Mouse (Mus musculus) MEL (cell line): ENCODE data around the gene Ptpn1. TPM values are rescaled to one million over a fixed set of nuclear protein-coding genes. Genes with fewer than 3 reads are reported as not detected.
A peak's percentile ranks its signal among the peaks of the same experiment; 100 is the strongest.

Experiments
- DNase-seq: peaks from one replicate; pipeline ENCODE4 v3.0.0; 2011; ENCODE audit warnings: low read depth, low spot score
- H3K27ac ChIP-seq: 2 replicates; pipeline ENCODE4 v1.5.1; 2012; ENCODE audit warnings: low read depth, mild to moderate bottlenecking, control low read depth, low read length, moderate library complexity; ENCODE audit not compliant: control insufficient read depth
- H3K27me3 ChIP-seq, 2 experiments: fragments of 150-350 bp in 1 of 2; sonication (generic) in 1 of 2; 2 replicates each; pipeline ENCODE4 v1.6.1; 2012; ENCODE audit warnings: low read length in 2 of 2, mild to moderate bottlenecking in 2 of 2, improper control_type of control experiment in 1 of 2, moderate library complexity in 1 of 2; ENCODE audit not compliant: insufficient read depth in 2 of 2, control insufficient read depth in 1 of 2
- H3K36me3 ChIP-seq, 2 experiments: 2 replicates each; pipeline ENCODE4 v1.6.1; 2012 to 2014; ENCODE audit warnings: low read length in 2 of 2, improper control_type of control experiment in 1 of 2, inconsistent platforms in 1 of 2, mild to moderate bottlenecking in 1 of 2; ENCODE audit not compliant: insufficient read depth in 2 of 2, control insufficient read depth in 1 of 2
- H3K4me1 ChIP-seq, 2 experiments: fragments of 150-350 bp in 1 of 2; sonication (generic) in 1 of 2; 2 replicates each; pipeline ENCODE4 v1.6.1; 2012; ENCODE audit warnings: low read length in 2 of 2, improper control_type of control experiment in 1 of 2, mild to moderate bottlenecking in 1 of 2; ENCODE audit not compliant: insufficient read depth in 2 of 2, control insufficient read depth in 1 of 2
- H3K4me3 ChIP-seq, 2 experiments: fragments of 150-350 bp in 1 of 2; sonication (generic) in 1 of 2; 2 replicates each; pipeline ENCODE4 v1.5.1; 2012; ENCODE audit warnings: low read depth in 2 of 2, low read length in 2 of 2, mild to moderate bottlenecking in 2 of 2, moderate library complexity in 2 of 2, control low read depth in 1 of 2, improper control_type of control experiment in 1 of 2; ENCODE audit not compliant: control insufficient read depth in 1 of 2, insufficient read depth in 1 of 2
- H3K79me2 ChIP-seq: 2 replicates; pipeline ENCODE4 v1.6.1; 2012; ENCODE audit warnings: mild to moderate bottlenecking, low read length, moderate library complexity; ENCODE audit not compliant: control insufficient read depth, poor library complexity, insufficient read depth
- H3K9ac ChIP-seq: 2 replicates; pipeline ENCODE4 v1.6.1; 2012; ENCODE audit warnings: low read depth, mild to moderate bottlenecking, control low read depth, low read length, moderate library complexity; ENCODE audit not compliant: control insufficient read depth, poor library complexity, severe bottlenecking
- H3K9me3 ChIP-seq: fragments of 150-350 bp; sonication (generic); replicated peaks from 2 replicates; pipeline ENCODE4 v1.6.1; 2012; ENCODE audit warnings: mild to moderate bottlenecking, low read length, improper control_type of control experiment, moderate library complexity; ENCODE audit not compliant: insufficient read depth
- CHD2 ChIP-seq: IDR thresholded peaks from 2 replicates; pipeline ENCODE4 v1.6.1; 2011; ENCODE audit warnings: low read length, improper control_type of control experiment
- CTCF ChIP-seq, 3 experiments: IDR thresholded peaks in 2 of 3; conservative IDR thresholded peaks in 1 of 3; 2 replicates each; pipeline ENCODE4 v1.5.1; 2011 to 2012; ENCODE audit warnings: low read length in 3 of 3, low read depth in 2 of 3, mild to moderate bottlenecking in 2 of 3, improper control_type of control experiment in 1 of 3, inconsistent platforms in 1 of 3, mixed read lengths in 1 of 3, moderate library complexity in 1 of 3; ENCODE audit not compliant: control insufficient read depth in 1 of 3, insufficient read depth in 1 of 3, poor library complexity in 1 of 3, severe bottlenecking in 1 of 3
- ELF1 ChIP-seq: IDR thresholded peaks from 2 replicates; pipeline ENCODE4 v1.6.1; 2014; ENCODE audit warnings: low read depth, mild to moderate bottlenecking, inconsistent platforms, low read length, improper control_type of control experiment, moderate library complexity
- GABPA ChIP-seq: IDR thresholded peaks from 2 replicates; pipeline ENCODE4 v1.6.1; 2012; ENCODE audit warnings: low read depth, mild to moderate bottlenecking, inconsistent platforms, low read length, improper control_type of control experiment, moderate library complexity
- MAFK ChIP-seq: IDR thresholded peaks from 2 replicates; pipeline ENCODE4 v1.6.1; 2011; ENCODE audit warnings: low read depth, mild to moderate bottlenecking, low read length, improper control_type of control experiment, borderline replicate concordance
- MAZ ChIP-seq: IDR thresholded peaks from 2 replicates; pipeline ENCODE4 v1.6.1; 2012; ENCODE audit warnings: low read depth, mild to moderate bottlenecking, inconsistent platforms, low read length, improper control_type of control experiment
- MYB ChIP-seq: IDR thresholded peaks from 2 replicates; pipeline ENCODE4 v1.6.1; 2011; ENCODE audit warnings: mild to moderate bottlenecking, low read depth, low read length, improper control_type of control experiment
- NELFE ChIP-seq: IDR thresholded peaks from 2 replicates; pipeline ENCODE4 v1.6.1; 2011; ENCODE audit warnings: low read depth, low read length, improper control_type of control experiment
- NRF1 ChIP-seq: IDR thresholded peaks from 2 replicates; pipeline ENCODE4 v1.6.1; 2014; ENCODE audit warnings: low read depth, mild to moderate bottlenecking, inconsistent platforms, low read length, improper control_type of control experiment, moderate library complexity; ENCODE audit not compliant: poor library complexity, insufficient read depth, severe bottlenecking
- POLR2AphosphoS5 ChIP-seq: IDR thresholded peaks from 2 replicates; pipeline ENCODE4 v1.6.1; 2012; ENCODE audit warnings: low read depth, borderline replicate concordance, mild to moderate bottlenecking, inconsistent platforms, low read length, moderate library complexity, mixed read lengths
- RAD21 ChIP-seq: IDR thresholded peaks from 2 replicates; pipeline ENCODE4 v1.6.1; 2011; ENCODE audit warnings: mild to moderate bottlenecking, low read depth, low read length, improper control_type of control experiment
- SMC3 ChIP-seq: IDR thresholded peaks from 2 replicates; pipeline ENCODE4 v1.6.1; 2011; ENCODE audit warnings: low read depth, low read length, improper control_type of control experiment
- USF2 ChIP-seq, 2 experiments: IDR thresholded peaks; 2 replicates each; pipeline ENCODE4 v1.6.1; 2011 to 2012; ENCODE audit warnings: improper control_type of control experiment in 2 of 2, low read length in 2 of 2, borderline replicate concordance in 1 of 2, inconsistent platforms in 1 of 2, low read depth in 1 of 2, mild to moderate bottlenecking in 1 of 2; ENCODE audit not compliant: insufficient read depth in 1 of 2
- ZMIZ1 ChIP-seq: IDR thresholded peaks from 2 replicates; pipeline ENCODE4 v1.6.1; 2012; ENCODE audit warnings: low read depth, mild to moderate bottlenecking, inconsistent platforms, low read length, improper control_type of control experiment, moderate library complexity
- ZNF384 ChIP-seq: IDR thresholded peaks from 2 replicates; pipeline ENCODE4 v1.6.1; 2012; ENCODE audit warnings: low read depth, mild to moderate bottlenecking, inconsistent platforms, low read length, improper control_type of control experiment
- polyA plus RNA-seq, 2 experiments: library from polyadenylated mRNA; stranded (reverse) in 1 of 2; unstranded in 1 of 2; fragments of >175 nt in 1 of 2; fragments of >200 nt in 1 of 2; gene quantifications; 2 replicates each; pipeline versions ENCODE4 v1.2.1 to v1.2.4; 2012; ENCODE audit warnings: low replicate concordance in 2 of 2, low read depth in 1 of 2; ENCODE audit not compliant: insufficient read length in 2 of 2, insufficient read depth in 1 of 2, missing spikeins in 1 of 2
- total RNA-seq: library from RNA; depleted of rRNA; stranded (reverse); fragments of 300-350 nt; gene quantifications from 2 replicates; pipeline ENCODE4 v1.2.3, GENCODE M21; 2012

Gene Ptpn1
- total and polyA plus RNA-seq, 3 experiments = 55.3 to 62.9 TPM; not detected in 1

DNA sequence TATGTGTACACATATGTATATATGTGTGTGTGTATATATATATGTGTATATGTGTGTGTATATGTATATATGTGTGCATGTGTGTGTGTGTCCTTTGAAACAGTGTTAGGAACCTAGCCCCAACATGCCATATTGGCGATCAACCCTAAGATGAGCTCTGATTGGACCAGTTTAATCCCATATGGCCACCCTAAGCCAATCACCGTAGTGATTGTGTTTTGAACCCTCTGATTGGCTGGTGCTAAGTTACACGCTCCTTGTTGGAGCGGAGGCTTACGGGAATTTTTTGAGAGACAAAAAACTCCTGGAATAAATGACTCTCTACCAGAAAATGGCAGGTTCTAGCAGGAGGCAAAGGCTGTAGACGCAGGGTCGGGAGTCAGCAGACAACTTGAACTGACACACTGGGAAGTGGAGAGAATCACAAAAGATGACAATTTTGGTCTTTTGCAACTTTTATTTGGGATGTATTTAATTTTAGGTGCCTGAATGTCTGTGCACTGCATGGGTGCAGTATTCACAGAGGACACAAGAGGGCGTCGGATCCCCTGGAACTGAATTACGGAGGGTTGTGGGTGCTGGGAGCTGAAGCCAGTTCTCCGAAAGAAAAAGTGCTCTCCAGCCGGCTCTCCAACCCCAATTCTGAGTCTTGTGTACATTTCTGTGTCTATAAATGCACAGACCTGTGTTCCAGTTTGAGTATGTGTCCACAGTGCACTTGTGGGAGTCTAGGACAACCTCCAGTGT is 27.1 kb upstream of the Ptpn1 start:
- no peaks in the 10 kb centered on the region for H3K36me3 ChIP-seq
- no peaks in the 10 kb centered on the region for H3K9me3 ChIP-seq
- no peak overlapping the region for H3K9ac ChIP-seq
- TF ChIP-seq CTCF (IDR thresholded peaks at IDR 0.05 in 2 of 3, conservative IDR thresholded peaks at IDR 0.05 in 1 of 3; ENCODE audit: control insufficient read depth in 1 of 3, insufficient read depth in 1 of 3, low read depth in 2 of 3, low read length in 3 of 3, poor library complexity in 1 of 3, severe bottlenecking in 1 of 3) = peak; percentile 56 to 59 (median 58)
- TF ChIP-seq NELFE = no peak
- peak; percentile 57 for TF ChIP-seq RAD21
- TF ChIP-seq MAFK = no peak
- no peak for TF ChIP-seq MYB
- no peak for TF ChIP-seq MAZ
- TF ChIP-seq ZNF384 = no peak
- TF ChIP-seq SMC3 = peak; percentile 49
- TF ChIP-seq, all 39 proteins: peak for 3
- no peaks in the 10 kb centered on the region for H3K4me1 ChIP-seq
- H3K4me3 ChIP-seq = no peak overlapping the region
- peak; percentile 25 for DNase-seq
- peaks cover 0 to 8% of the 10 kb centered on the region in 2 experiments; a peak in 3 of 4 replicates for H3K27me3 ChIP-seq
- H3K27ac ChIP-seq = no peak overlapping the region
- H3K79me2 ChIP-seq = no peaks in the 10 kb centered on the region

DNA sequence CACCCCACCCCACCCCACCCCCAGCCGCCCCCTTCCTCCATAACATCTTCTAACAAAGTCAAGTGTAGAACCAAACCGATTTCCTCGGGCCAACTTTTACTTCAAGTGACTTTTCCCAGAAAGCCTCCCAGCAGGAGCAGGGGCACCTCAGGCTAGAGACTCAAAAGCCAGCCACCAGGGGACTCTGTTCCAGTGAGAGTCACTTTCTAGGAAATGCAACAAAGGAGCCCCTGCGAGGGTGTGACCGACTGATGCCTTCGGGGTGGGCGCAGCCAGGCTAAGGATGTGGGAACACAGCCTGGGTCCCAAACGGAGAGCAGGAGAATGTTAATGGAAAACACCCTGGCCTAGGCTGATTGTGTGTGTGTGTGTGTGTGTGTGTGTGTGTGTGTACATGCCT is 26.3 kb upstream of the Ptpn1 start:
- DNase-seq = no peak
- TF ChIP-seq USF2 (IDR thresholded peaks at IDR 0.05; ENCODE audit: borderline replicate concordance in 1 of 2, insufficient read depth in 1 of 2, low read depth in 1 of 2, low read length in 2 of 2) (no peak), NRF1 (no peak)
- TF ChIP-seq, all 39 proteins: peak for 0
- Histone ChIP-seq H3K36me3 (no peaks in the 10 kb centered on the region), H3K4me3 (no peak overlapping the region), H3K79me2 (no peaks in the 10 kb centered on the region), H3K9me3 (no peaks in the 10 kb centered on the region), H3K9ac (no peak overlapping the region), H3K27me3 (peaks cover 0 to 8% of the 10 kb centered on the region in 2 experiments; a peak in 3 of 4 replicates), H3K27ac (no peak overlapping the region), H3K4me1 (no peaks in the 10 kb centered on the region)

- no peak for DNase-seq
- no peaks in the 10 kb centered on the region for H3K36me3 ChIP-seq
- no peaks in the 10 kb centered on the region for H3K4me1 ChIP-seq
- H3K9me3 ChIP-seq = no peaks in the 10 kb centered on the region
- no peak overlapping the region for H3K9ac ChIP-seq
- no peak overlapping the region for H3K27ac ChIP-seq
- no peaks in the 10 kb centered on the region for H3K79me2 ChIP-seq
- H3K27me3 ChIP-seq = peaks cover 0 to 8% of the 10 kb centered on the region in 2 experiments
- TF ChIP-seq GABPA (no peak), USF2 (IDR thresholded peaks at IDR 0.05; ENCODE audit: borderline replicate concordance in 1 of 2, insufficient read depth in 1 of 2, low read depth in 1 of 2, low read length in 2 of 2) (no peak), ELF1 (no peak), CHD2 (no peak), ZMIZ1 (no peak), ZNF384 (no peak), POLR2AphosphoS5 (no peak)
- no peak overlapping the region for H3K4me3 ChIP-seq
These were observed 25.1 kb upstream of the Ptpn1 start for GRCm38 (mm10) chr2:167906729-167907128.
